Mouse (Mus musculus) cortical plate, adult 2 months (tissue): ENCODE results near the gene Hadhb.

Source experiments
- CTCF ChIP-seq: fragments of 200-500 bp; IDR thresholded peaks from 2 replicates; pipeline ENCODE4 v1.5.1; 2011; ENCODE audit warnings: mild to moderate bottlenecking, control low read depth, low read length; ENCODE audit not compliant: insufficient read depth; ENCODE audit errors: extremely low read depth
- POLR2A ChIP-seq: fragments of 200-500 bp; IDR thresholded peaks from 2 replicates; pipeline ENCODE4 v1.6.1; 2011; ENCODE audit warnings: mild to moderate bottlenecking, low read length, control low read depth; ENCODE audit not compliant: insufficient read depth; ENCODE audit errors: extremely low read depth

DNA sequence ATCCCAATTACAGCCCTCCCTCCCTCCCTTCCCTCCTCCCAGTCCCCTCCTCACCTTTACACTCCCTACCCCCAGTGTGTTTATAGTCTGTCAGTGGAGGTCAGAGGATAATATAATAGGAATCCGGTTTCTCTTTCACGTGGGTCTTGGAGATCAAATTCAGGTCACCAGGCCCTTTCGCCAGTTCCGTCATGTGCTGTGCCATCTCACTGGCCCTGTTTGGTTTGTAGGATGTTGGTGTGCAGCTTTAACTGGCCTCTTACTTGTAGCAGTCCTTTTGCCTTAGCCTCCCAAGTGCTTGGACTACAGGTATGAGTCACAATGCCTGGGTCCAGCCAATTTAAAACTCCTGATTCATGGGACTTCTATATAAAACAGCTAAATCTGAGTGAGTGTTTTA is 20.8 kb downstream of the Hadhb start:
- TF ChIP-seq CTCF (no peak), POLR2A (no peak)
